Mouse (Mus musculus): Measurements from ENCODE around the gene Dynll1. TPM values are rescaled to one million over a fixed set of nuclear protein-coding genes. Genes with fewer than 3 reads are reported as not detected.

Dynll1 gene
- total RNA-seq (2023): 224 TPM

DNA sequence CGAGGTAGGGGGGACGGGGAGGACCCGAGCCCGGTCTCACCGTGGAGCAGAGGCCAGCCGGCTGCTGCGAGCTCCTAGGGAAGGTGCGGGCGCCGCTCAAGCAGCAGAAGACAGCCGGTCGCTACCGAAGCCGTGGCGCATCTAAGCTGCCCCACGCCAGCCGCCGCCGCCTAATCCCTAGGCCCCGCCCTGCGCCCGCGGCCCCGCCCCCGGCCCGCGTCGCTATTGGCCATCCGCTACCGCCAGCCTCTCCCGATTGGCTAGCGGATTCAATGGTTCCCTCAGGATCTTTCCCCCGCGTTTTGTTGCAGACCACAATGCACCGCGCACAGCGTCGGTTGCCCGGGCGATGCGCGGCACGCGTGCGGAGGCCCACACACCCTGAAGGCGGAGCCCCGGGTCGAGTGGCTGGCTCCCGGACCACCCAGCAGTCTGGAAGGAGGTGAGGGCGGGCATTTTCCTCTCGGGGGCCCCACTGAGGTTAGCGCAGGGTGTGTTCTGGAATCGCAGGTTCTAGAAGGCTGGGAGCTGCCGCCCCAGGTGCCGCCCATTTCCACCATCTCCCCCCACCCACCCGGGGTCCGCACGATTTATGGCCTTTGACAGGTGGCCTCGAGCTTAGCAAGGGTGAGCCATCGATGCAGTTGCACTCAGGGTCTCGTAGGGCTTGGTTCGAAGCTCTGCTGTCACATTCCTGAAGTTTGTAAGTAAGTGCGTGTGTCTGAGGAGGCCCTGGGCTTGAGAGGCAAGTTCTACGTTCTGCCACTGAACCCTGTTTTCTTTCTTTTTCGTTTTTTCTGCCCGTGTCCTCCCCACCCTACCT, at the start of gene Dynll1:
TSS of gene Dynll1 (minus strand) at position 208 of the 823 bp plus-strand sequence.

DNA sequence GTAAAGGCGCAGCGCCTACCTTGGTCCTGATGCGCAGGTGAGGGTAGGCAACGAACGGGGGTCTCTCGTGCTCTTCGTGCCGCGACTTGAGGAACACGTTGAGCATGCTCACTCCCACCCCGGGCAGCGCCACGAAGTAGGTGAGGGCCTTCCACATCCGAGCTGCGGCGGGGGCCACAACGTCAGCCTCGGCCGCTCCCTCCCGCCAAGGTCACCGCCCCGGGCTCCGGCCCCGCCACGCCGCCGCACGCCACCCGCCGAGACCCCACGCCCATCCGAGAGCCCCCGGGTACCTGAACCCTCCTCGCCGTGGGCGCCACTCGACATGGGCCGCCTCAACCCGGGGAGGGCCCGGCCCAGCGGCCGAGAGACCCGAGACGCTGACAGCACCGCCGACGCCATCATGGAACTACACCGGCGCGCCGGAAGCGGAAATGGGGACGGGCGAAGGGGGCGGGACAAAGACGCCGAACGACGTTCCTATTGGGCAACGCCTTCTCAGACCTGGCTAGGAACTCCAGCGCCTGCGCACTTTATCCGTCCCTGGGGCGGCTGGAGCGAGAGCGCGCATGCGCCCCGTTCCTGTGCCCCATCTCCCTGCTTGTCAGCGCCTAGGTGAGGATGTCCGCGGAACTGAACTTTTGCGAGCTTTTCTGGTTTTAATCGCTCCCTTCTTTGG, 47.9 kb upstream of the Dynll1 start, which contains the start of gene Cox6a1:
TSS of gene Cox6a1 (minus strand) at position 436 of the 679 bp plus-strand sequence.

DNA sequence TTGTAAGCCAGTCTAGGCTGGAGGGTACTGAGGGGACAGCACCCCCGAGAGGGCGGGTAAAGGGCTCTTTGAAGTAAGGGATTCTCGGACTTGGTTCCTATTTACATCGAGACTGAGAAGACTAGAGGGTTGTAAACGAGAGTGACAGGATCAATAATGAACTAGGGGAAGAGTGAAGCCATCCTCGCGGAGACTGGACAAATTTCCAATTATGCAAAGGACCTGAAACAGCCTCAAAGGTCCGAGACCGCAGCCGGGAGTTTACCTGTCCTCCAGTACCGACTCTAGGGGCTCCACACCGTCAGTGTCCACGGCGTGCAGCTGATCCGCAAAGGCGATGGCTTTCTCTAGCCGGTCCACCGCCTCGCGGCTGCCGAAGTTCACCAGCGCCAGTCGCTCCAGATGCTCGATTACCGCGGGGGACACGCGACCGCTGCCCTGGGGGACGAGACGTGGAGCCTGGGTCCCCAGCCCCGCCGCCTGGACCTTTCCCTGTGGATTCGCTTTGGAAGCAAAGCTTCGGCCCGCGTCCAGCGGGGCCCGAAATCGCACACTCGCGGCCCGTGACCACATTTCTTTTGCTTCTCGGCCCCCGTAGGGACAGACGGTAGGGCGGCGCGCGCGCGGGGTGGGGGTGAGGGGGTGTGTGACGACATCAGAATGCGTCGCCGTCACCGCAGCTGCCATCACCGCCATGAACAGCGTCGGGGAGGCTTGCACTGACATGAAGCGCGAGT, 39.9 kb upstream of the Dynll1 start, which contains the start of the genes Gatc and Triap1:
TSS of gene Gatc (minus strand) at position 602 of the 737 bp plus-strand sequence.
TSS of gene Triap1 (plus strand) at position 649 of the 737 bp plus-strand sequence.

DNA sequence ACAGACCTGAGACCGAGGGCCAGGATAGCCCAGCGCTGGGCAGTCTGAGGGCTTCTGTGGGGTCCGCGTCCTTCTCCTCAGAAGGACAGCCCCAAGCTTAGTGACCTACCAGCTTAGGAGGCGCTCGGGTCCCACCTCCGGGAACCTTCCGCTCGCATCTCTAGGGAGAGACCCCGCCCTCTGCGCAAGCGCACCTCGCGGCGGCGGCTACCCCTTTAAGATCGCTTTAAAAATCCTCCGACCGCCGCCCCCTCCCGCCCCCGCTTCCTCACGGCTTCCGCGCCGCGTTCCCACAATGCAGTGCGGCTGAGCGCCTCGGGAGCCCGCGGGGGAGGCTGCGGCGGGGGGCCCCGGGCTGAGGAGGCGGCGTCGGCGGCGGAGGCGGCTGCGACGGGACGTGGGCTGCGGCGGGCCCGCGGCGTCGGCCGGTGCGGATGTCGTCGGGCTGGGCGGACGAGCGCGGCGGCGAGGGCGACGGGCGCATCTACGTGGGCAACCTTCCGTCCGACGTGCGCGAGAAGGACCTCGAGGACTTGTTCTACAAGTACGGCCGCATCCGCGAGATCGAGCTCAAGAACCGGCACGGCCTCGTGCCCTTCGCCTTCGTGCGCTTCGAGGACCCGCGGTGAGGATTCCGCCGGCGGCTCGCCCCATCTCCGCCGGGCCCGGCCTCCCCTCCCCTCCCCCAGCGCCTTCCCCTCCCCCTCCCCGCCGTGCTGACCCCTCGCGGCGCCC, 26.2 kb upstream of the Dynll1 start, which contains the start of gene Srsf9:
TSS of gene Srsf9 (plus strand) at position 303 of the 735 bp plus-strand sequence.

DNA sequence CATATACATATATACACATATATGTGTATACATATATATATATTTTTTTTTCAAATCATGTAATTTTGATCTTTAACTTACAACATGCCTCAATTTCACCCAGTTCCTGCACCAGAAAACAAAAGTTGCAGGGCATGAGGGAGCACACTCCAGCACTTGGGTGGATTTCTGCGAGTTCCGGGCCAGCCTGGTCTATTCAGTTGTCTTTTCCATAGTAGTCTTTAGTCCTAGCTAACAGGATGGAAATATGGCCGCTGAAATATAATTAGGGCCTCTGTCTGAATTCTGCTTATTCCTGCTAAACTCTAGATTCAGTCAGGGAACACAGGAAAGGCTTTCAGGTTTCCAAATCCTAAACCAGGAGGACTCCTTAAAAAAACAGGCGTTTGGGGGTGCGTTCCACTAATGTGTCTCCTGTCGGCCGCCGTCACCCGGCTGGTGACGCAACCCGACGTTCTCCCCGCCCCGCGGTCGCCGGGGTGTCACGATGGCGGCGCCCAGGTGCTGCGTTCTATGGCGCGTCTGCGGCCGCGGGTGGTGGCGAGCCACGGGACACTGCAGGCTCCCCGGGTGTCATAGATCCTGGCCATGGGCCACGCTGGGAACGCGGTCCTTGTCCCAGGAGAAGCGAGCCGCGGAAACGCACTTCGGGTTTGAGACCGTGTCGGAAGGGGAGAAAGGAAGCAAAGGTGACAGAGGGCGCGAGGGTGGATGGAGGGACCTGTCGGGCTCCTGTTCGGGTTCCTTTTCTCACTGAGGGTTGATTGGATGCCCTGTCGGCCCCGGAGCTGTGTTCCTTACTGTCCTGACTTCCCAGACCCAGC, 21.4 kb downstream of the Dynll1 start, which contains the start of gene Coq5:
TSS of gene Coq5 (plus strand) at position 441 of the 824 bp plus-strand sequence.

DNA sequence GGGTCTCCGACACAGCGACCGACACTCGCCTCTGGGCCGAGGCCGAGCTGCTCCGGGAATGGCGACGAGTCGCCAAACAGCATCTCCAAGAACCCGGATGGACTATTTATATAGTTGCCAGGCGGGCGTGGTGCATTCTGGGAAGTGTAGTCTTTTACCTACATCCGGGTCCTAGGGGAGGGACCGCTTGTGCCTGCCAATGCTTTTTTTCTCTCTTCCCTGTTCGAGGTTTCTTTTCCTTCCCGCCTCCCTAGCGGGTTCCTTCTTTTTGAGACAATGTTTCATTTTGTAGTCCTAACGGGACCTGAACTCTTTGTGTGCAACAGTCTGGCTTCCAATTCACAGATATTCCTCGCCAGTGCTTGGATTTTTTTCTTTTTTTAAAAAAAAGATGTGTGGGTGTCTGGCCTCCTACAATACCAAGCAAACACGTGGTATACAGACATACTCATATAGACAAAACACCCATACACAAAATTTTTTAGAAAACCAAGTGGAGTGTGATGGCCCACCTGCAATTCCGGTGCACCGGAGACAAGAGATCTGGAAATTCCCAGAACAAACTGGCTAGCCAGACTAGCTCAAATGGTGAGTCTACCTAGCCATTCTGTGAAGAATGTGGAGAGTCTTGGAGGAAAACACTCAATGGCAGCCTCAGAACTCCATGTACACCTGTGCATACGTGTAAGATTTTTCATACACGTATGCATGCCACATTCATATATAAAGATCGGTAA, 27.8 kb downstream of the Dynll1 start, which contains the start of gene Rnf10:
TSS of gene Rnf10 (minus strand) at position 87 of the 737 bp plus-strand sequence.

Other genes starting within 250 kb of the Dynll1 start
- gene Gm10401, start 202.7 kb downstream of the Dynll1 start, total RNA-seq (2023): not detected
- 32.1 TPM for gene Acads, start 181.7 kb downstream of the Dynll1 start, total RNA-seq (2023)
- 24.4 TPM for gene Unc119b, start 166.0 kb downstream of the Dynll1 start, total RNA-seq (2023)
- 60.0 TPM for gene Mlec, start 142.8 kb downstream of the Dynll1 start, total RNA-seq (2023)
- gene Cabp1, start 106.6 kb downstream of the Dynll1 start, total RNA-seq (2023): not detected
- gene Pop5, start 65.2 kb downstream of the Dynll1 start, total RNA-seq (2023): 44.8 TPM
- gene Rnf10, start 28.1 kb downstream of the Dynll1 start, total RNA-seq (2023): 172 TPM
- gene Coq5, start 21.3 kb downstream of the Dynll1 start, total RNA-seq (2023): 22.0 TPM
- gene Srsf9, start 26.2 kb upstream of the Dynll1 start, total RNA-seq (2023): 35.6 TPM
- 3.8 TPM for gene Gatc, start 40.2 kb upstream of the Dynll1 start, total RNA-seq (2023)
- 14.6 TPM for gene Triap1, start 40.2 kb upstream of the Dynll1 start, total RNA-seq (2023)
- gene Cox6a1, start 48.0 kb upstream of the Dynll1 start, total RNA-seq (2023): 203 TPM
- gene Msi1, start 128.6 kb upstream of the Dynll1 start, total RNA-seq (2023): not detected
- gene Pla2g1b, start 165.3 kb upstream of the Dynll1 start, total RNA-seq (2023): not detected
- 12.0 TPM for gene Sirt4, start 183.7 kb upstream of the Dynll1 start, total RNA-seq (2023)
- 56.7 TPM for gene Pxn, start 205.7 kb upstream of the Dynll1 start, total RNA-seq (2023)